Mouse (Mus musculus) liver, embryonic 16.5 days (tissue): ENCODE results near the gene Slc13a1. TPM values are rescaled to one million over a fixed set of nuclear protein-coding genes. Genes with fewer than 3 reads are reported as not detected.

Source experiments
- ATAC-seq: fragments of 200-750 bp; cut with Nextera tagmentation; 2 replicates; pipeline ENCODE4 v1.8.0; 2017; ENCODE audit warnings: low read depth, mild to moderate bottlenecking, moderate number of reproducible peaks, moderate library complexity
- H3K27ac ChIP-seq: fragments of 300-500 bp; sonication (generic); 2 replicates; pipeline ENCODE4 v1.5.1; 2014; ENCODE audit warnings: mild to moderate bottlenecking, low read length
- H3K27me3 ChIP-seq: fragments of 300-500 bp; sonication (generic); 2 replicates; pipeline ENCODE4 v1.6.1; 2014; ENCODE audit warnings: low read depth, low read length, mixed read lengths; ENCODE audit not compliant: control insufficient read depth, insufficient read depth
- H3K36me3 ChIP-seq: fragments of 300-500 bp; sonication (generic); 2 replicates; pipeline ENCODE4 v1.6.1; 2014; ENCODE audit warnings: mild to moderate bottlenecking; ENCODE audit not compliant: control insufficient read depth, insufficient read depth
- H3K4me1 ChIP-seq: fragments of 300-500 bp; sonication (generic); 2 replicates; pipeline ENCODE4 v1.6.1; 2014; ENCODE audit warnings: low read depth, low read length, mixed read lengths; ENCODE audit not compliant: control insufficient read depth
- H3K4me2 ChIP-seq: fragments of 300-500 bp; sonication (generic); 2 replicates; pipeline ENCODE4 v1.6.1; 2014; ENCODE audit warnings: low read depth, low read length, mixed read lengths
- H3K4me3 ChIP-seq: fragments of 300-500 bp; sonication (generic); 2 replicates; pipeline ENCODE4 v1.5.1; 2014; ENCODE audit warnings: low read depth, mild to moderate bottlenecking, low read length
- H3K9ac ChIP-seq: fragments of 300-500 bp; sonication (generic); 2 replicates; pipeline ENCODE4 v1.6.1; 2014; ENCODE audit warnings: low read depth, low read length
- H3K9me3 ChIP-seq: fragments of 300-500 bp; sonication (generic); replicated peaks from 2 replicates; pipeline ENCODE4 v1.6.1; 2016; ENCODE audit warnings: low read length; ENCODE audit not compliant: control insufficient read depth
- WGBS: fragments of 180-500 bp; shearing (Covaris S2); extraction: QIAGEN DNeasy Blood & Tissue Kit; methylation state at CpG from one replicate; pipeline ENCODE4 v1.1.7; 2014; ENCODE audit not compliant: insufficient replicate concordance; 5-methylcytosine and 5-hydroxymethylcytosine counted together
- polyA plus RNA-seq: library from polyadenylated mRNA; unstranded; fragments of >200 nt; fragmentation: Nextera tagmentation; extraction: Ambion mirVana; gene quantifications from 2 replicates; pipeline ENCODE4 v1.2.1, GENCODE M21; 2015

The Slc13a1 gene
- polyA plus RNA-seq, 1 experiment from 2014 or later: 0.05 TPM

- 41% methylated on average over 3 of the region's 3 CpGs for WGBS
- Histone ChIP-seq H3K36me3 (no peaks in the 10 kb centered on the region), H3K27ac (no peak overlapping the region), H3K27me3 (no peaks in the 10 kb centered on the region), H3K4me3 (no peak overlapping the region), H3K9ac (no peak overlapping the region), H3K4me1 (no peaks in the 10 kb centered on the region), H3K4me2 (no peak overlapping the region), H3K9me3 (no peaks in the 10 kb centered on the region)
- no peak for ATAC-seq
Observed at GRCm38 (mm10) chr6:24106157-24106556, 61.7 kb downstream of the Slc13a1 start.

- no peak overlapping the region for H3K27ac ChIP-seq
- 49% methylated on average over 5 of the region's 5 CpGs for WGBS
- H3K9ac ChIP-seq: no peak overlapping the region
- no peaks in the 10 kb centered on the region for H3K4me1 ChIP-seq
- no peaks in the 10 kb centered on the region for H3K36me3 ChIP-seq
- H3K4me2 ChIP-seq: no peak overlapping the region
- H3K4me3 ChIP-seq: no peak overlapping the region
- no peaks in the 10 kb centered on the region for H3K9me3 ChIP-seq
- no peaks in the 10 kb centered on the region for H3K27me3 ChIP-seq
- ATAC-seq: no peak
Observed at GRCm38 (mm10) chr6:24105681-24106080, 62.2 kb downstream of the Slc13a1 start.

DNA sequence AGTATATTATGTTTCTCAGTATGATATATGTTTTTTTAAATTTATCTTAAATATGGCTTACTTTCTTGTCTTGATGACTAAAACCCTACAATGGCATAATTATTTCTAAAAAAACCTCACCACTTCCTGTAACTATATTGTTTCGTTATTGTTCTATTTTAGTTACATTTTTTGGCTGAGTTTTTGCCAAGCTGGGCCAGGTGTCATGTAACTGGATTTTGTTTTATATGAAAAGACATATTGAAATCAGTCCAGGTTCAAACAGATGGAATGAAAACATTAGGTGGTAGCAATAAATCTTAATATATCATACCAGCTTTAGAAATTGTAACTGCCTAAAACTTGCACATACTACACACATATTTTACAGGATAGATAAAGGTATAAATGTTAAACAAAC lies 66.6 kb downstream of the Slc13a1 start:
- H3K36me3 ChIP-seq: no peaks in the 10 kb centered on the region
- H3K4me2 ChIP-seq: no peak overlapping the region
- no peaks in the 10 kb centered on the region for H3K9me3 ChIP-seq
- H3K4me3 ChIP-seq: no peak overlapping the region
- no peak overlapping the region for H3K9ac ChIP-seq
- no peak overlapping the region for H3K27ac ChIP-seq
- no peak for ATAC-seq
- 38% methylated on average over 1 of the region's 1 CpGs for WGBS
- no peaks in the 10 kb centered on the region for H3K27me3 ChIP-seq
- no peaks in the 10 kb centered on the region for H3K4me1 ChIP-seq

DNA sequence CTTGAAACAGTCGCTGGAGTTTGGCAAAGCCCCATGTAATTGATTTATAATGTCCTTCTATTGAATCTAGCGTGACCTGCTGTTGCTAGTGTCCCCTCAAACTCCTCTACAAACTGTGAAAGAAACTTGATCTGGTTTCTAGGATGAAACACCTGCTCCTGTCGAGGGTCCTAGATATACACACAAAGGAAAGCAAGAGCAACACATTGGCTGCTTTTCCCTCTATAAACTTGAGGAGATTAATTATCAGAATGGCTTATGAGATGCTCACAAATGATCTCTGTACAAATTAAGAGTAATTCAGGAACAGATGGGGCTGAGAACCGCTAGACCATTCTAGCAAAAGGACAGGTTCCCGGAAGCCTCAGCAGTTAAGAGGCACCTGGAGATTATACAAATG lies 67.2 kb downstream of the Slc13a1 start:
- Histone ChIP-seq H3K4me3 (no peak overlapping the region), H3K27me3 (no peaks in the 10 kb centered on the region), H3K36me3 (no peaks in the 10 kb centered on the region), H3K4me1 (no peaks in the 10 kb centered on the region), H3K4me2 (no peak overlapping the region), H3K27ac (no peak overlapping the region), H3K9me3 (no peaks in the 10 kb centered on the region), H3K9ac (no peak overlapping the region)
- WGBS: 57% methylated on average over 5 of the region's 5 CpGs
- no peak for ATAC-seq

DNA sequence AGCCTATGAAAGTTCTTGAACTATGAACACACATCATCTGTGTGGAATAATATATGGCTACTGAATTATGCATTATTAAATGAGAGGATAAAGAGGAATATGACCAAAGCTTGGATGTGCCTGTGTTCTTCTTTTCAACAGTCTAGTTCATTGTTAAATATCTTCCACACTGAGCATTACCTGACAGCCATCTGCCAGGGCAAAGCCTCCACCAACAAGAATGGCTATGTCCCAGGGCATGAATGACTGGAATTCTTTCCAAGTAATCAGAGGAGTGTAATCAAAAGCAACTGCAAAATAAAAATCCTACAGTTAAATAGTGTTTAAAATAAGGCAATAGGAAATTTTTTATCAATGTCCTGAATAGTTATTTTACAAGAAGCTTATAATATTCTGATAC lies 70.5 kb downstream of the Slc13a1 start:
- Histone ChIP-seq H3K9me3 (no peaks in the 10 kb centered on the region), H3K36me3 (no peaks in the 10 kb centered on the region), H3K27ac (no peak overlapping the region), H3K4me1 (no peaks in the 10 kb centered on the region), H3K27me3 (no peaks in the 10 kb centered on the region), H3K4me3 (no peak overlapping the region), H3K9ac (no peak overlapping the region), H3K4me2 (no peak overlapping the region)
- ATAC-seq: no peak

DNA sequence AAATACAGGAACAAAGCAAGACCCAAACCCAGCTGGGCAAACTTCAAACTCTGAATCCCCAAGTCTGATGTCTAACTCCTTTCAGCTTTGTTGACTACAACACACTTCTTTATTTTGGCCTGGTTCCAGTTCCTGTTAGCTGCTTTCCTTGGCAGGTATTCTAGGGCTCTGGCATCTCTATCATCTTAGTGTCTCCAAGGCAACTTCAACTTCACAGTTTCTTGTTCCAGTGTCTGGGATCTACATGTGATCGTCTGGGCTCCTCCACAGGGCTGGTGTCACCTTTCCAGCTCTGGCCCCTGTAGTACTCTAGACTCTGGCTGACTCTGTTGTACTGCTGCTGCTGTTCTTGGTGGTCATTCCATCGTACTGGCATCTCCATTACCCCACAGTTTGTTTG lies 91.8 kb downstream of the Slc13a1 start:
- no peaks in the 10 kb centered on the region for H3K4me1 ChIP-seq
- ATAC-seq: no peak
- no peaks in the 10 kb centered on the region for H3K27me3 ChIP-seq
- H3K9ac ChIP-seq: no peak overlapping the region
- no peak overlapping the region for H3K4me2 ChIP-seq
- no peak overlapping the region for H3K4me3 ChIP-seq
- no peaks in the 10 kb centered on the region for H3K9me3 ChIP-seq
- 33% methylated on average over 2 of the region's 2 CpGs for WGBS
- H3K27ac ChIP-seq: no peak overlapping the region
- no peaks in the 10 kb centered on the region for H3K36me3 ChIP-seq

- Histone ChIP-seq H3K4me1 (no peaks in the 10 kb centered on the region), H3K27me3 (no peaks in the 10 kb centered on the region), H3K27ac (no peak overlapping the region), H3K4me3 (no peak overlapping the region), H3K4me2 (no peak overlapping the region), H3K36me3 (no peaks in the 10 kb centered on the region), H3K9me3 (no peaks in the 10 kb centered on the region), H3K9ac (no peak overlapping the region)
- ATAC-seq: no peak
- 57% methylated on average over 4 of the region's 4 CpGs for WGBS
Observed at GRCm38 (mm10) chr6:24072804-24073203, 95.1 kb downstream of the Slc13a1 start.

- 64% methylated on average over 3 of the region's 3 CpGs for WGBS
- Histone ChIP-seq H3K4me2 (no peak overlapping the region), H3K9ac (no peak overlapping the region), H3K4me1 (no peaks in the 10 kb centered on the region), H3K36me3 (no peaks in the 10 kb centered on the region), H3K27me3 (no peaks in the 10 kb centered on the region), H3K27ac (no peak overlapping the region), H3K4me3 (no peak overlapping the region), H3K9me3 (no peaks in the 10 kb centered on the region)
- ATAC-seq: no peak
Observed at GRCm38 (mm10) chr6:24059754-24060153, 108.1 kb downstream of the Slc13a1 start.

GRCm38 (mm10) chr6:24055086-24055485 lies 112.8 kb downstream of the Slc13a1 start:
- H3K4me2 ChIP-seq: no peak overlapping the region
- no peak overlapping the region for H3K9ac ChIP-seq
- H3K27me3 ChIP-seq: no peaks in the 10 kb centered on the region
- no peaks in the 10 kb centered on the region for H3K9me3 ChIP-seq
- H3K27ac ChIP-seq: no peak overlapping the region
- no peak overlapping the region for H3K4me3 ChIP-seq
- 54% methylated on average over 4 of the region's 4 CpGs for WGBS
- no peaks in the 10 kb centered on the region for H3K36me3 ChIP-seq
- ATAC-seq: no peak
- H3K4me1 ChIP-seq: no peaks in the 10 kb centered on the region
